Mouse (Mus musculus): ENCODE data around the gene Trio. TPM values are rescaled to one million over a fixed set of nuclear protein-coding genes. Genes with fewer than 3 reads are reported as not detected.

Gene Trio
- total and polyA plus RNA-seq, 2 experiments from 2014 or later: 19.9 to 197 TPM

- H3K4me3 ChIP-seq (ENCODE audit: low read length): no peak overlapping the region
- H3K36me3 ChIP-seq (ENCODE audit: insufficient read depth, low read length): peaks cover 23% of the 10 kb centered on the region; the same call in 1 of the 2 replicates
- DNase-seq (ENCODE audit: low spot score) (no peak), ATAC-seq (no peak)
- no peaks in the 10 kb centered on the region for H3K4me1 ChIP-seq (ENCODE audit: insufficient read depth, low read length)
- H3K27ac ChIP-seq: no peak overlapping the region
- 82% methylated on average over 13 of the region's 13 CpGs for WGBS
- H3K9ac ChIP-seq (replicated peaks; ENCODE audit: low read length): no peak overlapping the region
- no peak for TF ChIP-seq CTCF (IDR thresholded peaks at IDR 0.05; ENCODE audit: low read depth)
- H3K4me2 ChIP-seq (ENCODE audit: low read depth, low read length): no peak overlapping the region
- H3K9me3 ChIP-seq (ENCODE audit: low read length): no peaks in the 10 kb centered on the region
- no peaks in the 10 kb centered on the region for H3K27me3 ChIP-seq (ENCODE audit: insufficient read depth, low read length)
Measured at GRCm38 (mm10) chr15:27871260-27871659, 154.4 kb downstream of the Trio start.

GRCm38 (mm10) chr15:27869001-27869400, 156.6 kb downstream of the Trio start:
- H3K9ac ChIP-seq (replicated peaks; ENCODE audit: low read length): no peak overlapping the region
- TF ChIP-seq CTCF (IDR thresholded peaks at IDR 0.05; ENCODE audit: low read depth): no peak
- H3K4me1 ChIP-seq (ENCODE audit: insufficient read depth, low read length): no peaks in the 10 kb centered on the region
- no peaks in the 10 kb centered on the region for H3K9me3 ChIP-seq (ENCODE audit: low read length)
- H3K27me3 ChIP-seq (ENCODE audit: insufficient read depth, low read length): no peaks in the 10 kb centered on the region
- no peak overlapping the region for H3K4me3 ChIP-seq (ENCODE audit: low read length)
- no peak overlapping the region for H3K27ac ChIP-seq
- peaks cover 31% of the 10 kb centered on the region; the same call in 1 of the 2 replicates for H3K36me3 ChIP-seq (ENCODE audit: insufficient read depth, low read length)
- ATAC-seq (no peak), DNase-seq (ENCODE audit: low spot score) (no peak)
- 84% methylated on average over 4 of the region's 4 CpGs for WGBS
- H3K4me2 ChIP-seq (ENCODE audit: low read depth, low read length): no peak overlapping the region

- no peak overlapping the region for H3K9ac ChIP-seq (replicated peaks; ENCODE audit: low read length)
- WGBS: 93% methylated on average over 7 of the region's 7 CpGs
- H3K36me3 ChIP-seq (ENCODE audit: insufficient read depth, low read length): peaks cover 36% of the 10 kb centered on the region; the same call in 1 of the 2 replicates
- no peaks in the 10 kb centered on the region for H3K9me3 ChIP-seq (ENCODE audit: low read length)
- ATAC-seq (no peak), DNase-seq (ENCODE audit: low spot score) (no peak)
- no peaks in the 10 kb centered on the region for H3K27me3 ChIP-seq (ENCODE audit: insufficient read depth, low read length)
- H3K4me1 ChIP-seq (ENCODE audit: insufficient read depth, low read length): no peaks in the 10 kb centered on the region
- no peak overlapping the region for H3K4me3 ChIP-seq (ENCODE audit: low read length)
- no peak for TF ChIP-seq CTCF (IDR thresholded peaks at IDR 0.05; ENCODE audit: low read depth)
- no peak overlapping the region for H3K4me2 ChIP-seq (ENCODE audit: low read depth, low read length)
- no peak overlapping the region for H3K27ac ChIP-seq
Measured at GRCm38 (mm10) chr15:27867831-27868230, 157.8 kb downstream of the Trio start.

- no peak overlapping the region for H3K4me3 ChIP-seq (ENCODE audit: low read length)
- H3K36me3 ChIP-seq (ENCODE audit: insufficient read depth, low read length): peaks cover 32% of the 10 kb centered on the region; the same call in 1 of the 2 replicates
- no peak overlapping the region for H3K9ac ChIP-seq (replicated peaks; ENCODE audit: low read length)
- H3K9me3 ChIP-seq (ENCODE audit: low read length): no peaks in the 10 kb centered on the region
- no peaks in the 10 kb centered on the region for H3K27me3 ChIP-seq (ENCODE audit: insufficient read depth, low read length)
- no peak for TF ChIP-seq CTCF (IDR thresholded peaks at IDR 0.05; ENCODE audit: low read depth)
- H3K4me1 ChIP-seq (ENCODE audit: insufficient read depth, low read length): no peaks in the 10 kb centered on the region
- H3K4me2 ChIP-seq (ENCODE audit: low read depth, low read length): no peak overlapping the region
- H3K27ac ChIP-seq: peak overlapping the region; percentile 67
- DNase-seq (ENCODE audit: low spot score) (no peak), ATAC-seq (no peak)
- WGBS: 56% methylated on average over 4 of the region's 4 CpGs
Measured at GRCm38 (mm10) chr15:27866471-27866870, 159.2 kb downstream of the Trio start.

- DNase-seq (ENCODE audit: low spot score) (no peak), ATAC-seq (peak; percentile 50; the same call in 1 of the 2 replicates)
- Histone ChIP-seq H3K4me1 (ENCODE audit: insufficient read depth, low read length) (no peaks in the 10 kb centered on the region), H3K36me3 (ENCODE audit: insufficient read depth, low read length) (peaks cover 30% of the 10 kb centered on the region; the same call in 1 of the 2 replicates), H3K4me2 (ENCODE audit: low read depth, low read length) (no peak overlapping the region), H3K27ac (peak overlapping the region; percentile 67), H3K9ac (replicated peaks; ENCODE audit: low read length) (no peak overlapping the region), H3K27me3 (ENCODE audit: insufficient read depth, low read length) (no peaks in the 10 kb centered on the region), H3K9me3 (ENCODE audit: low read length) (no peaks in the 10 kb centered on the region), H3K4me3 (ENCODE audit: low read length) (no peak overlapping the region)
- TF ChIP-seq CTCF (IDR thresholded peaks at IDR 0.05; ENCODE audit: low read depth): peak; percentile 14; the same call in 1 of the 2 replicates
- WGBS: 65% methylated on average over 6 of the region's 6 CpGs
Measured at GRCm38 (mm10) chr15:27866053-27866452, 159.6 kb downstream of the Trio start.

GRCm38 (mm10) chr15:27864397-27864796, 161.3 kb downstream of the Trio start:
- Histone ChIP-seq H3K9me3 (ENCODE audit: low read length) (no peaks in the 10 kb centered on the region), H3K27me3 (ENCODE audit: insufficient read depth, low read length) (no peaks in the 10 kb centered on the region), H3K4me2 (ENCODE audit: low read depth, low read length) (no peak overlapping the region), H3K27ac (no peak overlapping the region), H3K9ac (replicated peaks; ENCODE audit: low read length) (no peak overlapping the region), H3K4me1 (ENCODE audit: insufficient read depth, low read length) (no peaks in the 10 kb centered on the region), H3K36me3 (ENCODE audit: insufficient read depth, low read length) (peaks cover 17% of the 10 kb centered on the region; the same call in 1 of the 2 replicates), H3K4me3 (ENCODE audit: low read length) (no peak overlapping the region)
- 91% methylated on average over 6 of the region's 6 CpGs for WGBS
- DNase-seq (ENCODE audit: low spot score) (no peak), ATAC-seq (no peak)
- TF ChIP-seq CTCF (IDR thresholded peaks at IDR 0.05; ENCODE audit: low read depth): no peak

- no peak for ATAC-seq
- Histone ChIP-seq H3K4me3 (ENCODE audit: low read length) (no peak overlapping the region), H3K27me3 (ENCODE audit: insufficient read depth, low read length) (no peaks in the 10 kb centered on the region), H3K9ac (replicated peaks; ENCODE audit: low read length) (no peak overlapping the region), H3K36me3 (ENCODE audit: insufficient read depth, low read length) (peaks cover 13% of the 10 kb centered on the region; the same call in 1 of the 2 replicates), H3K9me3 (ENCODE audit: low read length) (no peaks in the 10 kb centered on the region), H3K4me1 (ENCODE audit: insufficient read depth, low read length) (no peaks in the 10 kb centered on the region), H3K27ac (no peak overlapping the region), H3K4me2 (ENCODE audit: low read depth, low read length) (no peak overlapping the region)
- TF ChIP-seq CTCF (IDR thresholded peaks at IDR 0.05; ENCODE audit: low read depth): no peak
- 90% methylated on average over 11 of the region's 11 CpGs for WGBS
- DNase-seq (ENCODE audit: low spot score): no peak
Measured at GRCm38 (mm10) chr15:27862949-27863348, 162.7 kb downstream of the Trio start.

Measured in hindbrain, postnatal 0 days (tissue).